Mouse (Mus musculus): ENCODE measurements around the gene Kcnb1.

DNA sequence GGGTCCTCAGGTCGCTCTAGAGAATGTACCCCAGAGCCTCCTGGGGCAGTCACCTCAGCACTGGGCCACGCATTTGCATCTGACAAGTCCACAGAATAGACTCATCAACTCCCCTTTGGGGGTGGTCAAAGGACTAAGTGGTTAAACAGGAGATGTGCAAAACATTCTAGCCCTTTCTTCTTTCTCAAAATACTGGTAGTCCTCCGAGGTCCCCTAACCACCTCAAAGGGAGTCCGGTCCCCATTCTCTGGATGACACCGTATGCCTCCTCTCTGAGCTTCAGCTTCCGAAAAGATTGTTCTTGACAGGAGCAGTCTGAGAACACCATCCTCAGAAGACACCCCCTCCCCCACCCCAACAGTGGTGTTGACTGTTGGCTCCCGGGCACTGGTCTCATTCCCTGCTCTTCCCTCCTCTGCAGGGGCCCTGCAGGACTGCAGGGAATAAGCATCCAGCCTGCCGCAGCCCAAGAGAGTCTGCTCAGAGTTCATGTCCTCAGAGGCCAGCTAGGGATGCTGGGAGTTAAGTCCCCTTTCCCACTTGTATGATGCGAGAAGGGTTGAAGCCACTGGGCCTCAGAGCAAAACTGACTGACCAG, 33.7 kb downstream of the Kcnb1 start:
- no peak for TF ChIP-seq POLR2A (IDR thresholded peaks at IDR 0.05; ENCODE audit: insufficient read depth, low read length)
- TF ChIP-seq CTCF (IDR thresholded peaks at IDR 0.05; ENCODE audit: low read depth, low read length) = no peak
- TF ChIP-seq EP300 (IDR thresholded peaks at IDR 0.05; ENCODE audit: insufficient read depth, low read depth, low read length) = no peak

Measured in ES-Bruce4 (cell line).